10 mouse cellular contexts compared by ENCODE assay signal in the genomic region with DNA sequence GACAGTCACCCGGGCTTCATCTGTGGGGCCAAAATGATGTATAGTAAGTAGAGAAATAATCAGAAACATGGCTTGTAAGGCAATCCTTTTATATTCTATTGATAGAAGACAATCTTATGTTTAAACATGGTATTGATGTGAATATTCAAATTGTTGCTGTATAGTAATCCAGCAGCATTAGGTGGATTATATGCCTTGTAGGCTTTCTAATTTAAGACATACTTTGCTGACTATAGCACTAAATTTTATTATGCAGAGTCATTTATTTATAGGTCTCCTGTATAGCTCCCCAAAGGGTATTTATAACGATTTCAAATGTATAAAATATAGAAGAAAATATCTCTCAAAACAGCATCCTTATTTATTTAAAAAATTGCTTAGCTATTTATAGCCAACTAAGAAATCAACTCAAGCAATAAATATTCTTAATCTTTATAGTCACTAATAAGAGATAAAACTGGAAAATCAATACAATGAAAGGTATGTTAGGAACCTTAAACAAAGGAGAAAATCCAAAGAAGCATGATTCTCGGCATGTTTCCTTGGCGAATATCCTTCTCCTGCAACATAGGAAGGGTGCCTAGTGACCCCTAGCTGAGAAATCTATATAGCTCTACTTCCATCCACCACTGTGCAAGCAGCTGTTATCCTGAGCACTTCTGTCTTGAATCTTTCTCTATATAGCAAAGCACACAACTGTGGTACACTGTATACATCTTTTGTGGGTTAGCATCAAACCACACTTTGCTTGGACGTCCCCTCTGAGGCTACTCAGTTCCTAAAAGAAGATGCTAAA.
DNase-seq lines count a peak whose midpoint lies in the region; ATAC-seq and TF ChIP-seq lines count a peak whose summit lies in the region.
"Had no signal": no experiment of that assay in that cellular context is flagged by ENCODE, and none has a peak within 500 bp of the region (broad histone marks: within the 10 kb centered on the region; RNA-seq: fewer than 3 reads in every experiment).

No protein-coding gene starts in this region.

- 42% methylated on average over 5 of the region's 5 CpGs for WGBS in lung, embryonic 14.5 days
- 44% methylated on average over 5 of the region's 5 CpGs for WGBS in hindbrain, embryonic 16.5 days

- no peak overlapping the region for H3K4me3 ChIP-seq in lung, embryonic 14.5 days (ENCODE audit: low read depth, low read length)
- H3K4me3 ChIP-seq in hindbrain, embryonic 16.5 days (ENCODE audit: low read length): no peak overlapping the region

- no peak overlapping the region for H3K9ac ChIP-seq in lung, embryonic 14.5 days
- H3K9ac ChIP-seq in hindbrain, embryonic 16.5 days (ENCODE audit: low read depth, low read length): no peak overlapping the region

- H3K27me3 ChIP-seq in lung, embryonic 14.5 days (ENCODE audit: insufficient read depth, low read length): no peaks in the 10 kb centered on the region
- H3K27me3 ChIP-seq in hindbrain, embryonic 16.5 days (replicated peaks; ENCODE audit: control insufficient read depth, insufficient read depth, low read length): no peaks in the 10 kb centered on the region

- peak; percentile 68; the same call in 1 of the 2 replicates for ATAC-seq in lung, embryonic 14.5 days (ENCODE audit: insufficient read depth)
- peak; percentile 89 for ATAC-seq in hindbrain, embryonic 16.5 days
- ATAC-seq: inflammation-experienced regulatory T-cells, adult 6 months had no signal

- no peak overlapping the region for H3K4me2 ChIP-seq in lung, embryonic 14.5 days
- no peak overlapping the region for H3K4me2 ChIP-seq in hindbrain, embryonic 16.5 days (ENCODE audit: low read length)

- no peak overlapping the region for H3K27ac ChIP-seq in lung, embryonic 14.5 days (ENCODE audit: low read depth)
- no peak overlapping the region for H3K27ac ChIP-seq in hindbrain, embryonic 16.5 days (ENCODE audit: low read depth, low read length)

- no peaks in the 10 kb centered on the region for H3K9me3 ChIP-seq in lung, embryonic 14.5 days (ENCODE audit: low read depth, low read length)
- H3K9me3 ChIP-seq in hindbrain, embryonic 16.5 days (ENCODE audit: control insufficient read depth, low read length): no peaks in the 10 kb centered on the region

- no peaks in the 10 kb centered on the region for H3K4me1 ChIP-seq in lung, embryonic 14.5 days (ENCODE audit: insufficient read depth)
- H3K4me1 ChIP-seq in hindbrain, embryonic 16.5 days (ENCODE audit: control insufficient read depth, insufficient read depth, low read depth, low read length): no peaks in the 10 kb centered on the region

- peak; percentile 54 for TF ChIP-seq CTCF in lung, embryonic 14.5 days (IDR thresholded peaks at IDR 0.05; ENCODE audit: low read depth)

- no peaks in the 10 kb centered on the region for H3K36me3 ChIP-seq in lung, embryonic 14.5 days (ENCODE audit: insufficient read depth)
- H3K36me3 ChIP-seq in hindbrain, embryonic 16.5 days (ENCODE audit: control insufficient read depth, insufficient read depth, low read length): no peaks in the 10 kb centered on the region

- DNase-seq in cerebellum, postnatal 14 days: peak; percentile 1 to 4
- DNase-seq in cerebellum, adult 8-10 months: no peak
- DNase-seq in lung, embryonic 14.5 days: peak; percentile 43
- no peak for DNase-seq in lung, adult 18-20 months
- peak; percentile 35 for DNase-seq in retina, postnatal 1 day
- no peak for DNase-seq in cerebellum, postnatal 25 days
- DNase-seq in thymus, adult 18-20 months: no peak
- DNase-seq: lung, postnatal 10 days had no signal

Comparison
In these comparisons a context has a peak if more than half of its experiments do, and no peak if none do; other contexts are left out.
1. DNase-seq: peak in cerebellum, postnatal 14 days (2 of 2), lung, embryonic 14.5 days (single experiment) and retina, postnatal 1 day (single experiment); none in cerebellum, adult 8-10 months (single experiment), lung, adult 18-20 months (0 of 2), cerebellum, postnatal 25 days (0 of 2) and thymus, adult 18-20 months (0 of 2).